Mouse (Mus musculus) liver, embryonic 12.5 days (tissue): ENCODE measurements around the gene Zfp146. TPM values are rescaled to one million over a fixed set of nuclear protein-coding genes. Genes with fewer than 3 reads are reported as not detected.
"Not testable (repeated sequence)": the region's sequence is repeated elsewhere in the genome, so short reads cannot be mapped to it uniquely, and the experiment has no call there.

Experiments used
- ATAC-seq: fragments of 200-750 bp; cut with Nextera tagmentation; 2 replicates; pipeline ENCODE4 v1.8.0; 2017; ENCODE audit warnings: moderate number of reproducible peaks, mild to moderate bottlenecking, moderate library complexity
- H3K27ac ChIP-seq: fragments of 300-500 bp; sonication (generic); 2 replicates; pipeline ENCODE4 v1.5.1; 2016; ENCODE audit warnings: mild to moderate bottlenecking
- H3K27me3 ChIP-seq: fragments of 300-500 bp; sonication (generic); replicated peaks from 2 replicates; pipeline ENCODE4 v1.6.1; 2016; ENCODE audit warnings: mild to moderate bottlenecking, moderate library complexity
- H3K36me3 ChIP-seq: fragments of 300-500 bp; sonication (generic); 2 replicates; pipeline ENCODE4 v1.6.1; 2016; ENCODE audit warnings: mild to moderate bottlenecking, moderate library complexity
- H3K4me1 ChIP-seq: fragments of 300-500 bp; sonication (generic); 2 replicates; pipeline ENCODE4 v1.6.1; 2016
- H3K4me2 ChIP-seq: fragments of 300-500 bp; sonication (generic); 2 replicates; pipeline ENCODE4 v1.6.1; 2016; ENCODE audit warnings: mild to moderate bottlenecking, moderate library complexity
- H3K4me3 ChIP-seq: fragments of 300-500 bp; sonication (generic); 2 replicates; pipeline ENCODE4 v1.5.1; 2016; ENCODE audit warnings: mild to moderate bottlenecking, moderate library complexity
- H3K9ac ChIP-seq: fragments of 300-500 bp; sonication (generic); 2 replicates; pipeline ENCODE4 v1.6.1; 2016; ENCODE audit warnings: mild to moderate bottlenecking, moderate library complexity
- H3K9me3 ChIP-seq: fragments of 300-500 bp; sonication (generic); replicated peaks from 2 replicates; pipeline ENCODE4 v1.6.1; 2016; ENCODE audit warnings: mild to moderate bottlenecking, moderate library complexity
- WGBS: fragments of 180-500 bp; shearing (Covaris S2); methylation state at CpG from one replicate; pipeline ENCODE4 v1.1.7; 2016; ENCODE audit not compliant: insufficient replicate concordance; 5-methylcytosine and 5-hydroxymethylcytosine counted together
- polyA plus RNA-seq: library from polyadenylated mRNA; unstranded; fragments of >200 nt; fragmentation: Nextera tagmentation; extraction: Ambion mirVana; gene quantifications from 2 replicates; pipeline ENCODE4 v1.2.1, GENCODE M21; 2016

The Zfp146 gene
- polyA plus RNA-seq, 1 experiment from 2014 or later: 6.9 TPM

- no peaks in the 10 kb centered on the region for H3K27me3 ChIP-seq
Observed at GRCm38 (mm10) chr7:30163113-30163512, 6.4 kb downstream of the Zfp146 start.

GRCm38 (mm10) chr7:30155507-30155906 lies 14.0 kb downstream of the Zfp146 start:
- Histone ChIP-seq H3K4me3 (no peak overlapping the region), H3K9me3 (peaks cover 85% of the 10 kb centered on the region), H3K36me3 (peaks cover 90% of the 10 kb centered on the region), H3K27ac (no peak overlapping the region), H3K4me2 (no peak overlapping the region), H3K9ac (no peak overlapping the region), H3K27me3 (no peaks in the 10 kb centered on the region), H3K4me1 (no peaks in the 10 kb centered on the region)
- 86% methylated on average over 3 of the region's 3 CpGs for WGBS
- no peak for ATAC-seq

More at GRCm38 (mm10) chr7:30163113-30163512, 6.4 kb downstream of the Zfp146 start:
- H3K4me2 ChIP-seq: no peak overlapping the region
- H3K27ac ChIP-seq: no peak overlapping the region
- WGBS: 94% methylated on average over 5 of the region's 5 CpGs
- no peak overlapping the region for H3K4me3 ChIP-seq
- H3K9me3 ChIP-seq: peaks cover 64% of the 10 kb centered on the region
- no peak for ATAC-seq
- peaks cover 3% of the 10 kb centered on the region for H3K4me1 ChIP-seq
- H3K36me3 ChIP-seq: peaks cover 96% of the 10 kb centered on the region
- H3K9ac ChIP-seq: no peak overlapping the region

GRCm38 (mm10) chr7:30154040-30154439 lies 15.5 kb downstream of the Zfp146 start:
- Histone ChIP-seq H3K27me3 (no peaks in the 10 kb centered on the region), H3K4me3 (no peak overlapping the region), H3K4me2 (no peak overlapping the region), H3K27ac (no peak overlapping the region), H3K9ac (no peak overlapping the region), H3K36me3 (peaks cover 91% of the 10 kb centered on the region), H3K4me1 (no peaks in the 10 kb centered on the region), H3K9me3 (peaks cover 85% of the 10 kb centered on the region)
- 90% methylated on average over 1 of the region's 1 CpGs for WGBS
- ATAC-seq: no peak

GRCm38 (mm10) chr7:30147011-30147410 lies 22.5 kb downstream of the Zfp146 start:
- ATAC-seq: no peak
- Histone ChIP-seq H3K9ac (no peak overlapping the region), H3K4me3 (no peak overlapping the region), H3K4me1 (no peaks in the 10 kb centered on the region), H3K27me3 (peaks cover 8% of the 10 kb centered on the region), H3K9me3 (peaks cover 24% of the 10 kb centered on the region), H3K27ac (no peak overlapping the region), H3K36me3 (peaks cover 63% of the 10 kb centered on the region), H3K4me2 (no peak overlapping the region)
- 81% methylated on average over 5 of the region's 5 CpGs for WGBS

GRCm38 (mm10) chr7:30143555-30144209 lies 25.9 kb downstream of the Zfp146 start:
- H3K9ac ChIP-seq: peak overlapping the region; percentile 52
- peak overlapping the region; percentile 65 for H3K4me2 ChIP-seq
- H3K27ac ChIP-seq: peak overlapping the region; percentile 18; the same call in 1 of the 2 replicates
- no peaks in the 10 kb centered on the region for H3K4me1 ChIP-seq
- peak; percentile 76 for ATAC-seq
- H3K4me3 ChIP-seq: peak overlapping the region; percentile 51
- 6% methylated on average over 35 of the region's 35 CpGs for WGBS
- H3K27me3 ChIP-seq: peaks cover 8% of the 10 kb centered on the region
- H3K36me3 ChIP-seq: peaks cover 38% of the 10 kb centered on the region
- H3K9me3 ChIP-seq: no peaks in the 10 kb centered on the region; the same call in 1 of the 2 replicates

DNA sequence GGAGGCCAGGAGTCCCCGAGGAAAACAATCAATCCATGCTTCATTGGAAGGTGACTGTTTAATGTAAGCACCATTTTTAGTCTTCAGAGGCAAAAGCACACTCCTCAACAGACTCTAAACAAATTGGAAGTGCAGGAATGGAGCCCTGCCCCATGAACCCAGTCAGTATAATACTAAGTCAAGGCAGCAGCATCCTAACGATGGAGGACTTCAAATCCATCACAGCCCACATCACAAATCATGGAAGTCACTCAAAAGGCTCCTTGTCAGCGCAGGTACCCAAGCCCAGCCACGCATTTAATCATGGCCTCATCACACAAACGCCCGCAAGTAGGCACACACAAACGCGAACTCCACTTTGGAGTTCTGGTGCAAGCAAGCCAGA lies 26.4 kb downstream of the Zfp146 start:
- H3K4me1 ChIP-seq: no peaks in the 10 kb centered on the region
- peaks cover 33% of the 10 kb centered on the region for H3K36me3 ChIP-seq
- H3K27me3 ChIP-seq: peaks cover 8% of the 10 kb centered on the region
- no peaks in the 10 kb centered on the region; the same call in 1 of the 2 replicates for H3K9me3 ChIP-seq
- WGBS: 18% methylated on average over 8 of the region's 8 CpGs
- no peak overlapping the region for H3K27ac ChIP-seq
- peak overlapping the region; percentile 52 for H3K9ac ChIP-seq
- ATAC-seq: no peak
- peak overlapping the region; percentile 65 for H3K4me2 ChIP-seq
- H3K4me3 ChIP-seq: peak overlapping the region; percentile 51

GRCm38 (mm10) chr7:30136826-30137225 lies 32.7 kb downstream of the Zfp146 start:
- Histone ChIP-seq H3K9me3 (peaks cover 9% of the 10 kb centered on the region), H3K4me3 (no peak overlapping the region), H3K27me3 (no peaks in the 10 kb centered on the region), H3K4me1 (no peaks in the 10 kb centered on the region), H3K27ac (no peak overlapping the region), H3K36me3 (peaks cover 46% of the 10 kb centered on the region), H3K4me2 (no peak overlapping the region), H3K9ac (no peak overlapping the region)
- WGBS: 79% methylated on average over 10 of the region's 10 CpGs
- ATAC-seq: no peak

DNA sequence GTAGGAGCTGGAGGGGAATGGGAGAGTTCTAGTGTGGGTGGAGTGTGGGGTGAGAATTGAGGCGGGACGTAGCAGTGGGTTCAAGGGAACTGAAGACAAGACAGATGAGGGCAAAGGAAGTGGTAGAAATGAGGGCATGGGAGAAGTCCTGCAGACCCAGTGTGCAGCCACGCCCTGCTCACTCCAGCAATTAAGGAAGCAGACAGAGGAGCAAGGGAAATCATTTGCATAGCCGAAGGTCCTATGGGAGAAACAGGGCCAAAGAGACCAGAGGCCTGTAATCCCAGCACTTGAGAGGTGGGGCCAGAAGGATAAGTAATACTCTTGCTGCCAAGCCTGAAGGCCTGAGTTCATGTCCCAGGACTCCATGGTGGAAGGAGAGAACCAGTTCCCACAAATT lies 37.2 kb downstream of the Zfp146 start:
- peaks cover 64% of the 10 kb centered on the region for H3K36me3 ChIP-seq
- no peak overlapping the region for H3K9ac ChIP-seq
- H3K4me3 ChIP-seq: no peak overlapping the region
- no peaks in the 10 kb centered on the region for H3K27me3 ChIP-seq
- 82% methylated on average over 4 of the region's 4 CpGs for WGBS
- H3K4me2 ChIP-seq: no peak overlapping the region
- H3K4me1 ChIP-seq: no peaks in the 10 kb centered on the region
- H3K9me3 ChIP-seq: peaks cover 9% of the 10 kb centered on the region
- no peak overlapping the region for H3K27ac ChIP-seq
- no peak for ATAC-seq

DNA sequence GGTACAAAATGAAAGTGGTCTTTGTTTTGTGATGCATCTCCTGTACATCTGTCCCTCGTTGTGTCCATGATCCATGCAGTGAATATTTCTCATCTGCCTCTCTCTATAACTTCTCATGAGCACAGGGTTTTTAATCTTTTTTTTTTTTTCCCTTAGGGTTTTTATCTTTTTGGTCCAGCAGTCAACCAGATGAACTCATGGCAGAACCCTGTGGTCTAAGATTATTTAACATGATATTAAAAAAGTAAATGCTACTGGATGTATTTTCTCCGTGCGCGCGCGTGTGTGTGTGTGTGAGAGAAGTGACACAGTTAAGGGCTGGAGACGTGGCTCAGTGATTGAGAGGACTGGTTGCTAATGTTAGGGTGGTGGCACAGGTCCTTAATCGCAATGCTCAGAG lies 39.6 kb downstream of the Zfp146 start:
- WGBS: 77% methylated on average over 8 of the region's 8 CpGs
- no peak for ATAC-seq

DNA sequence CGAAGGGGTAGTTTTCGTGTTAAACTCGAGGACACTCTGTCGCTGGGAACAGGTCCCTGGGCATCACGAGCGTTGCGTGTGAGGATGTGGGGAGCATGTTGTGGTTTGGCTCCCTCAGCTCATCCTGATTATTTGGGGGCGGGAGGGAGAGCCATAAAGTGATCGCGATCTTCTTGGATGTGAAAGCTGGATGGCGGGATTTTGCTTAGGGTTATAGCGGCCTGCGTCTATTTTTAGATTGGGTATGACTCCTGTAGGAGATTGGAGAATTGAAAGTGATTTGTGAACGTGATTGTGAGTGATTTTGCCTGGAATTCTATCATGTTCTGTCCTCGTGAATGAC lies 47.4 kb downstream of the Zfp146 start:
- H3K27me3 ChIP-seq: no peaks in the 10 kb centered on the region
- H3K4me3 ChIP-seq: peak overlapping the region; percentile 66
- peak overlapping the region; percentile 92 for H3K4me2 ChIP-seq
- WGBS: 4% methylated on average over 15 of the region's 15 CpGs
- peak overlapping the region; percentile 83 for H3K9ac ChIP-seq
- peaks cover 2% of the 10 kb centered on the region; the same call in 1 of the 2 replicates for H3K36me3 ChIP-seq
- H3K4me1 ChIP-seq: peaks cover 17% of the 10 kb centered on the region
- H3K9me3 ChIP-seq: peaks cover 8% of the 10 kb centered on the region
- ATAC-seq: no peak
- 0 out of 2 replicates have a peak overlapping the region, but pooled peaks have one; percentile 57 for H3K27ac ChIP-seq

More for the DNA sequence above, 39.6 kb downstream of the Zfp146 start:
- Histone ChIP-seq H3K9ac (no peak overlapping the region), H3K4me2 (no peak overlapping the region), H3K27ac (no peak overlapping the region), H3K4me3 (no peak overlapping the region), H3K9me3 (peaks cover 9% of the 10 kb centered on the region), H3K27me3 (no peaks in the 10 kb centered on the region), H3K36me3 (peaks cover 58% of the 10 kb centered on the region), H3K4me1 (no peaks in the 10 kb centered on the region)

DNA sequence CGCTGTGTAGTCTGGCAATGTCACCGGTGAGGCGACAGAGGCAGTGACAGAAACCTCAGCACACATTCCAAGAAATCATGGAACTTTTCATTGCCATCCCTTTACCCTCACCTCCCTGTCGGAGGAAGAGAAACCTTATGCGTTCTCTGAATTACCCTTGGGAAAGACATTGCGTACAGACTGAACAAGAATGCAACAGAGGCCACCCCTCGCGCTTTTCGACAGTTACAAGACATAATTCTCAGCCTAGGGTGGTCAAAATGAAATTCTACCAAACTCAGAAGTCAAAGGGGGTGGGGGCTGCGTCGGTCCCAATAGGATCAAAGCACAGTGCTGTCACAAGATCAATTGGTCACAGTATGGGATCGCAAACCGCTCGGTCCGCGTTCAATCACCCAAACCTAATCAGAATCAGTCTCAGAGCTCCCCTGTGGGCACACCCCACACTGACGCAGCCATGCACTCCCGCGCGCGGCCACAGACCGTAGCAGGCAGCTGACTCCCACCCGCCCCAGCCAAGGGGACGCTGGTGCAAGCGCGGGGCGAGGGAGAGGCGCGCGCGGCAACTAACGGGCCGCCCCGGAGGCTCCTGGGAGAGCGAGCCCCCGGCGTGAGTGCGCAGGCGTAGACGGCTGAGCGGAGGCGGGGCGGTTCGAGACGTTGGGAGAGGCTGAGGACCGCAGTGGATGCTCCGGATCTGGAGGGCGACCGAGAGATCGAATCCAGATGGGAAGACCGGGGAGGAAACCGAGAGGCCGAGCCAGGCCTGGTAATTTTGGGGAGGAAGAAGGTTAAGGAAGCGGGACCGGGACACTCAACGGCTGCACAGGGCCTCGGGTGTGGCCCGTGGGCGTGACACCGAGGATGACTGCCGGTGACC lies 48.0 kb downstream of the Zfp146 start, which contains the start of gene Zfp382:
TSS of gene Zfp382 (plus strand) at position 635 of the 880 bp plus-strand sequence.
- peak within 1 kb of the TSS; percentile 92 for H3K4me2 ChIP-seq
- ATAC-seq: peak; percentile 94
- H3K4me3 ChIP-seq: peak within 1 kb of the TSS; percentile 66
- H3K36me3 ChIP-seq: no peaks in the 10 kb centered on the region
- H3K27ac ChIP-seq: peak within 1 kb of the TSS; percentile 57
- H3K27me3 ChIP-seq: no peaks in the 10 kb centered on the region
- H3K4me1 ChIP-seq: peaks cover 17% of the 10 kb centered on the region
- peak within 1 kb of the TSS; percentile 83 for H3K9ac ChIP-seq
- under 1% methylated on average over 61 of the region's 61 CpGs for WGBS
- peaks cover 8% of the 10 kb centered on the region for H3K9me3 ChIP-seq

GRCm38 (mm10) chr7:30117935-30118334 lies 51.6 kb downstream of the Zfp146 start:
- not testable (repeated sequence) for H3K4me3 ChIP-seq, ATAC-seq
- 82% methylated on average over 12 of the region's 12 CpGs for WGBS

More at GRCm38 (mm10) chr7:30117935-30118334, 51.6 kb downstream of the Zfp146 start:
- peaks cover 15% of the 10 kb centered on the region for H3K4me1 ChIP-seq
- H3K27me3 ChIP-seq, H3K9ac ChIP-seq, H3K27ac ChIP-seq, H3K36me3 ChIP-seq, H3K4me2 ChIP-seq: not testable (repeated sequence)
- H3K9me3 ChIP-seq: peaks cover 32% of the 10 kb centered on the region
